Mouse (Mus musculus) ES-Bruce4 (cell line): Measurements from ENCODE around the gene Ino80.

Experiments used
- CTCF ChIP-seq: IDR thresholded peaks from one replicate; pipeline ENCODE4 v1.8.1; 2011; ENCODE audit warnings: low read depth, low read length
- EP300 ChIP-seq: IDR thresholded peaks from 2 replicates; pipeline ENCODE4 v1.6.1; 2011; ENCODE audit warnings: low read depth, low read length; ENCODE audit not compliant: insufficient read depth
- POLR2A ChIP-seq: IDR thresholded peaks from one replicate; pipeline ENCODE4 v1.8.1; 2011; ENCODE audit warnings: low read length; ENCODE audit not compliant: insufficient read depth

DNA sequence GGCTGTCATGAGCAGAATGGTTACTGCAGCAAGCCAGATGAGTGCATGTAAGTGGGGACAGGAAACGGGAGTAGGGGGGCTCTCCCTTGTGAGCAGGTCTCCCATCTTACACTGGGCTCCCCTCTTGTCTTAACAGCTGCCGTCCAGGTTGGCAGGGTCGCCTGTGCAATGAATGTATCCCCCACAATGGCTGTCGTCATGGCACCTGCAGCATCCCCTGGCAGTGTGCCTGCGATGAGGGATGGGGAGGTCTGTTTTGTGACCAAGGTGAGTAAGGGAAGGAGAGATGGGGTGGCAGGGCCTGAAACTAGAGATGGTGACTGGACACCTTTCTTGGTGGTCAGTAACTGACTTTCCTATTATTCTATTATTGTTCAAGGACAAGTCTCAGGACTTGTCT, 148.9 kb downstream of the Ino80 start:
- TF ChIP-seq CTCF, result no peak
- no peak for TF ChIP-seq POLR2A
- no peak for TF ChIP-seq EP300
